Mouse (Mus musculus): Measurements from ENCODE around the gene Gm266.

- TF ChIP-seq CTCF (IDR thresholded peaks at IDR 0.05; ENCODE audit: insufficient read depth, low read length) (no peak), POLR2A (IDR thresholded peaks at IDR 0.05; ENCODE audit: borderline replicate concordance, extremely low read depth, low read depth, low read length) (no peak)
Measured at GRCm38 (mm10) chr12:111474384-111474783, 11.2 kb downstream of the Gm266 start.
